Mouse (Mus musculus) hindbrain, postnatal 0 days (tissue): ENCODE data around the gene B4galt5. TPM values are rescaled to one million over a fixed set of nuclear protein-coding genes. Genes with fewer than 3 reads are reported as not detected.
A peak's percentile ranks its signal among the peaks of the same experiment; 100 is the strongest.

Experiments used
- ATAC-seq: fragments of 200-750 bp; cut with Nextera tagmentation; 2 replicates; pipeline ENCODE4 v1.8.0; 2017; ENCODE audit warnings: mild to moderate bottlenecking, moderate TSS enrichment, moderate library complexity
- DNase-seq: peaks from one replicate; pipeline ENCODE4 v3.0.0-alpha.2; 2015; ENCODE audit warnings: low spot score
- H3K27ac ChIP-seq: fragments of 300-500 bp; sonication (generic); 2 replicates; pipeline ENCODE4 v1.5.1; 2014; ENCODE audit warnings: mild to moderate bottlenecking
- H3K27me3 ChIP-seq: fragments of 300-500 bp; sonication (generic); 2 replicates; pipeline ENCODE4 v1.6.1; 2014; ENCODE audit warnings: low read length, mixed read lengths; ENCODE audit not compliant: insufficient read depth
- H3K36me3 ChIP-seq: fragments of 300-500 bp; sonication (generic); 2 replicates; pipeline ENCODE4 v1.6.1; 2014; ENCODE audit warnings: low read length, mixed read lengths; ENCODE audit not compliant: insufficient read depth
- H3K4me1 ChIP-seq: fragments of 300-500 bp; sonication (generic); 2 replicates; pipeline ENCODE4 v1.6.1; 2014; ENCODE audit warnings: antibody characterized with exemption, low read length, mixed read lengths; ENCODE audit not compliant: insufficient read depth
- H3K4me2 ChIP-seq: fragments of 300-500 bp; sonication (generic); 2 replicates; pipeline ENCODE4 v1.6.1; 2014; ENCODE audit warnings: low read depth, mild to moderate bottlenecking, low read length, moderate library complexity, mixed read lengths
- H3K4me3 ChIP-seq: fragments of 300-500 bp; sonication (generic); 2 replicates; pipeline ENCODE4 v1.5.1; 2014; ENCODE audit warnings: low read length
- H3K9ac ChIP-seq: fragments of 300-500 bp; sonication (generic); replicated peaks from 2 replicates; pipeline ENCODE4 v1.6.1; 2014; ENCODE audit warnings: mild to moderate bottlenecking, low read length, moderate library complexity, mixed read lengths
- H3K9me3 ChIP-seq: fragments of 300-500 bp; sonication (generic); 2 replicates; pipeline ENCODE4 v1.6.1; 2016; ENCODE audit warnings: low read length, mixed read lengths
- CTCF ChIP-seq: IDR thresholded peaks from 2 replicates; pipeline ENCODE4 v1.5.1; 2016; ENCODE audit warnings: antibody characterized with exemption, control low read depth, low read depth
- WGBS: fragments of 180-500 bp; shearing (Covaris S2); extraction: QIAGEN DNeasy Blood & Tissue Kit; methylation state at CpG from one replicate; pipeline ENCODE4 v1.1.7; 2014; 5-methylcytosine and 5-hydroxymethylcytosine counted together
- polyA plus RNA-seq: library from polyadenylated mRNA; unstranded; fragments of >200 nt; fragmentation: Nextera tagmentation; extraction: Ambion mirVana; gene quantifications from 2 replicates; pipeline ENCODE4 v1.2.1, GENCODE M21; 2015
- total RNA-seq: library from RNA; depleted of rRNA; stranded (reverse); fragments of >200 nt; gene quantifications from 2 replicates; pipeline ENCODE4 v1.2.3, GENCODE M21; 2014

The B4galt5 gene
- total and polyA plus RNA-seq, 2 experiments from 2014 or later: 31.5 to 67.5 TPM

GRCm38 (mm10) chr2:167350126-167350650 is 1.2 kb upstream of the B4galt5 start:
- Histone ChIP-seq H3K4me2 (peak overlapping the region; percentile 71), H3K36me3 (no peaks in the 10 kb centered on the region), H3K9me3 (no peaks in the 10 kb centered on the region), H3K9ac (peak overlapping the region; percentile 84; the same call in 1 of the 2 replicates), H3K27ac (peak overlapping the region; percentile 89; the same call in 1 of the 2 replicates), H3K27me3 (no peaks in the 10 kb centered on the region), H3K4me3 (peak overlapping the region; percentile 68), H3K4me1 (no peaks in the 10 kb centered on the region)
- TF ChIP-seq CTCF: no peak
- ATAC-seq (no peak), DNase-seq (no peak)
- 57% methylated on average over 8 of the region's 8 CpGs for WGBS

- Histone ChIP-seq H3K4me2 (peak overlapping the region; percentile 71), H3K27ac (peak overlapping the region; percentile 89), H3K9me3 (no peaks in the 10 kb centered on the region), H3K4me3 (peak overlapping the region; percentile 68), H3K36me3 (no peaks in the 10 kb centered on the region), H3K9ac (peak overlapping the region; percentile 84), H3K4me1 (no peaks in the 10 kb centered on the region), H3K27me3 (no peaks in the 10 kb centered on the region)
- under 1% methylated on average over 41 of the region's 50 CpGs for WGBS
- DNase-seq (peak; percentile 96), ATAC-seq (peak; percentile 97)
- no peak for TF ChIP-seq CTCF
Observed at GRCm38 (mm10) chr2:167349283-167349936, 427 bp upstream of the B4galt5 start.

GRCm38 (mm10) chr2:167347991-167348375 is 1.0 kb downstream of the B4galt5 start:
- H3K9ac ChIP-seq: peak overlapping the region; percentile 84
- peak overlapping the region; percentile 71 for H3K4me2 ChIP-seq
- H3K4me1 ChIP-seq: peaks cover 3% of the 10 kb centered on the region; the same call in 1 of the 2 replicates
- no peaks in the 10 kb centered on the region for H3K27me3 ChIP-seq
- H3K36me3 ChIP-seq: no peaks in the 10 kb centered on the region
- no peak for ATAC-seq
- H3K27ac ChIP-seq: peak overlapping the region; percentile 89; the same call in 1 of the 2 replicates
- no peaks in the 10 kb centered on the region for H3K9me3 ChIP-seq
- WGBS: 8% methylated on average over 11 of the region's 11 CpGs
- DNase-seq: no peak
- TF ChIP-seq CTCF: no peak
- H3K4me3 ChIP-seq: peak overlapping the region; percentile 68

GRCm38 (mm10) chr2:167347361-167347760 is 1.6 kb downstream of the B4galt5 start:
- Histone ChIP-seq H3K27me3 (no peaks in the 10 kb centered on the region), H3K27ac (no peak overlapping the region), H3K4me1 (peaks cover 7% of the 10 kb centered on the region; the same call in 1 of the 2 replicates), H3K4me3 (peak overlapping the region; percentile 68), H3K4me2 (peak overlapping the region; percentile 71), H3K9ac (no peak overlapping the region), H3K9me3 (no peaks in the 10 kb centered on the region), H3K36me3 (no peaks in the 10 kb centered on the region)
- DNase-seq (no peak), ATAC-seq (no peak)
- 61% methylated on average over 4 of the region's 4 CpGs for WGBS
- no peak for TF ChIP-seq CTCF

DNA sequence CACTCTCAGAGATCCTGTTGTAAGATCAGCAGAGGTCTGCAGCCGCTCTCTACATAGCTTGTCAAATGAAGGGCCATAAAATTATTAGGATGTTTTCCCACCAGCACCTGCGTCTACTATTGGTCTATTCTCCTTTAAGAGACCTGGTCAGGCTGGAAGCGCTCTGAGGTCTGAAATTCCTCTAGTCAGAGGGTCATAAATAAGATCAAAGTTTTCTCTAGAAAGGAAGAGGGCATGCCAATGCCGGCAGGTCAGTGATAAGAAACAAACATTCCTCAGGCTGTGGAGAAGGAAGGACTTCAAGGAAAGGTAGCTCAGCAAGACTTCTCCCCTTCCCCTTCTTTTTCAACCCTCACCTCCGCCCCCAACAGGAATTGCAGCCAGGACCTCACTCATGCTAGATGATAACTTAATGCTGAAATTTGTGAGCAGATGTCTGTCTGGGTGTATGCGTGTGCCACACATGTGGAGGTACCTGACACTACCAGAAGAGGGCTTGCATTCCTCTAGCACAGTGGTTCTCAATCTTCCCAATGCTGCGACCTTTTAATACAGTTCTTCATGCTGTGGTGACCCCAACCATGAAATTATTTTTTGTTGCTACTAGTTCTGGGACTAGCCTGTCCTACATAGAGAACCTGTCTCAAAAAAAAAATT is 3.3 kb downstream of the B4galt5 start:
- Histone ChIP-seq H3K27me3 (no peaks in the 10 kb centered on the region), H3K4me1 (peaks cover 7% of the 10 kb centered on the region; the same call in 1 of the 2 replicates), H3K9ac (no peak overlapping the region), H3K27ac (no peak overlapping the region), H3K36me3 (no peaks in the 10 kb centered on the region), H3K4me2 (no peak overlapping the region), H3K4me3 (no peak overlapping the region), H3K9me3 (no peaks in the 10 kb centered on the region)
- WGBS: 88% methylated on average over 7 of the region's 7 CpGs
- no peak for TF ChIP-seq CTCF
- DNase-seq: no peak
- no peak for ATAC-seq

DNA sequence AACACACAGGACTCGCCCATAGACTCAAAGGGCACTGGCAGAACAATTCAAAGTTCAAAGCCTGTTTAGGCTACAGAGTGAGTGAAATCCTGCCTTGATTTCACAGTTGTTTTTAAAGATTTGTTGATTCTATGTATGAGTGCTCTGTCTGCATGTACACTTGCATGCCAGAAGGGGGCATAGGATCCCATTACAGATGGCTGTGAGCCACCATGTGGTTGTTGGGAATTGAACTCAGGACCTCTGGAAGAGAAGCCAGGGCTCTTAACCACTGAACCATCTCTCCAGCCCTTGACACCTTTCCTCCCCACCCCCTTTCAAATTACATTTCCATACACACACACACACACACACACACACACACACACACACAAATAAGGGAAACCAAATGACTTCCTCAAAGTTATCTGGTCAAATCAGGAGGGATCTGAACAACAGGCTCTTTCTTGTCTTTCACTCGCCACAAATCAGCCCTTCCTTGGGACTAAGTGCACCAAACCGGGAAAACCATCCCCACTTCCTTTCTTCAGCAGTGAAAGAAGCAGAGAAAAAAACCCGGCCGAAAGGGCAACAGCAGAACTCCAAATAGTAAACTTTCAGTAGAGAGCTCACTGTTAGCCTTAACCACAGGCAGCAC is 4.0 kb downstream of the B4galt5 start:
- Histone ChIP-seq H3K4me2 (no peak overlapping the region), H3K9ac (no peak overlapping the region), H3K27me3 (no peaks in the 10 kb centered on the region), H3K9me3 (no peaks in the 10 kb centered on the region), H3K36me3 (no peaks in the 10 kb centered on the region), H3K4me1 (peaks cover 7% of the 10 kb centered on the region; the same call in 1 of the 2 replicates), H3K4me3 (no peak overlapping the region), H3K27ac (no peak overlapping the region)
- no peak for ATAC-seq
- no peak for DNase-seq
- peak; percentile 54 for TF ChIP-seq CTCF
- WGBS: 82% methylated on average over 5 of the region's 5 CpGs
